Mouse (Mus musculus) embryonic facial prominence, embryonic 15.5 days (tissue): Measurements from ENCODE around the gene Smpdl3b. TPM values are rescaled to one million over a fixed set of nuclear protein-coding genes. Genes with fewer than 3 reads are reported as not detected.
A peak's percentile ranks its signal among the peaks of the same experiment; 100 is the strongest.
"Not testable (repeated sequence)": the region's sequence is repeated elsewhere in the genome, so short reads cannot be mapped to it uniquely, and the experiment has no call there.

ENCODE experiments used
- ATAC-seq: fragments of 200-750 bp; cut with Nextera tagmentation; 2 replicates; pipeline ENCODE4 v1.8.0; 2017; ENCODE audit warnings: low read depth, moderate TSS enrichment; ENCODE audit not compliant: insufficient number of reproducible peaks, low FRiP score, low TSS enrichment
- H3K27ac ChIP-seq: fragments of 300-500 bp; sonication (generic); replicated peaks from 2 replicates; pipeline ENCODE4 v1.5.1; 2015; ENCODE audit warnings: mild to moderate bottlenecking, inconsistent platforms
- H3K27me3 ChIP-seq: fragments of 300-500 bp; sonication (generic); 2 replicates; pipeline ENCODE4 v1.6.1; 2015; ENCODE audit warnings: inconsistent platforms
- H3K36me3 ChIP-seq: fragments of 300-500 bp; sonication (generic); 2 replicates; pipeline ENCODE4 v1.6.1; 2015; ENCODE audit warnings: mild to moderate bottlenecking, inconsistent platforms
- H3K4me1 ChIP-seq: fragments of 300-500 bp; sonication (generic); 2 replicates; pipeline ENCODE4 v1.6.1; 2015; ENCODE audit warnings: inconsistent platforms
- H3K4me2 ChIP-seq: fragments of 300-500 bp; sonication (generic); replicated peaks from 2 replicates; pipeline ENCODE4 v1.6.1; 2015; ENCODE audit warnings: mild to moderate bottlenecking, inconsistent platforms
- H3K4me3 ChIP-seq: fragments of 300-500 bp; sonication (generic); replicated peaks from 2 replicates; pipeline ENCODE4 v1.5.1; 2015; ENCODE audit warnings: mild to moderate bottlenecking, inconsistent platforms
- H3K9ac ChIP-seq: fragments of 300-500 bp; sonication (generic); 2 replicates; pipeline ENCODE4 v1.6.1; 2015; ENCODE audit warnings: inconsistent platforms
- H3K9me3 ChIP-seq: fragments of 300-500 bp; sonication (generic); replicated peaks from 2 replicates; pipeline ENCODE4 v1.6.1; 2016; ENCODE audit warnings: inconsistent platforms
- WGBS: fragments of 180-500 bp; shearing (Covaris S2); methylation state at CpG from one replicate; pipeline ENCODE4 v1.1.7; 2015; 5-methylcytosine and 5-hydroxymethylcytosine counted together
- polyA plus RNA-seq: library from polyadenylated mRNA; unstranded; fragments of >200 nt; fragmentation: Nextera tagmentation; extraction: Ambion mirVana; gene quantifications from 2 replicates; pipeline ENCODE4 v1.2.1, GENCODE M21; 2015

Gene Smpdl3b
- polyA plus RNA-seq, 1 experiment from 2014 or later = 6.6 TPM

DNA sequence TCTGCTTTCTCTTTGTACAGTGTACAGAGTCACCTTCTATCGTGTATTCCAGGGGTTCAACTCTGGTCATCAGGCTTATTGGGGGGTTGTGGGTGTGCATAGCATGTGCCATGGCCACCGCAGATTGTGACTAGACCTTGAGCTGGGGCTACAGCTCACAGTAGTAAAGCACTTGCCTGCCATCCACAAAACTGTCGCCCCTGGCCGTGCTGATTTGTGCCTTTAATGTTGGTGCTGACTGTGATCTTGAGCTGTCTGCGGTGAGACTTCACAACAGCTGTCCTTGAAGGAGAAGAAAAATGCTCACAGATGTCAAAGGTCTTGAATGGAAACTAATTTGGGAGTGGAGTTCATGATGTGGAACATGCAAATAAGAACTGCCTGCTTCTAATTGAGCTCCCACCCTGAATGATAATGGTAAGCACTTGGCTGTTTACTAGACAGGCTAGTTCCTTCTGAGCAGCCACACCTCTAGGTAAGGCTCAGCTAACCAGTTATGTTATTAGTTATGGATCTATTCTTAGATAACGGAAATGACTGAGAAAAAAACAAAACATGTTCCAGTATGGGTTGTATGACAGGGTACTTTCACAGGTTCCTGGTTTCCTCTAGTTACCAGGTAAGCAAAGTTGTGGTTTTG, 21.6 kb upstream of the Smpdl3b start:
- H3K36me3 ChIP-seq = peaks cover 59% of the 10 kb centered on the region
- H3K4me1 ChIP-seq = no peaks in the 10 kb centered on the region
- H3K4me3 ChIP-seq = no peak overlapping the region
- H3K27ac ChIP-seq = no peak overlapping the region
- ATAC-seq = no peak
- no peak overlapping the region for H3K4me2 ChIP-seq
- 90% methylated on average over 6 of the region's 6 CpGs for WGBS
- H3K9ac ChIP-seq = no peak overlapping the region
- H3K27me3 ChIP-seq = no peaks in the 10 kb centered on the region
- no peaks in the 10 kb centered on the region for H3K9me3 ChIP-seq

DNA sequence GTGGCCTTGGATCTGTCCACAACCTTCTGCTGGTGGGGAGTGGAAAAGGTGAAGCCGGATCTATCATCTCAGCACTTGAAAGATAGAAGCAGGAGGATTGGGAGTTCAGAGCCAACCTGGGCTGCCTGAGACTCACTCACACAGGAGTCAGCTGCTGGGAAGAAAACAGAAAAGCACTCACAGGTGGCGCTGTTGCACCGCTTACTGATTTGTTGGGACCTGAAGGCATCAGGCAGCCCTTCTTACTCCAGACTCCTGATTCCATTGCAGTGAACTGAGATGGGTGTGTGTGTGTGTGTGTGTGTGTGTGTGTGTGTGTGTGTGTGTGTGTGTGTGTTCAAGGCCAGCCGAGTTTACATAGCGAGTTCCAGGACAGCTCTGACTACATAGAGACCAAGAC, 19.7 kb upstream of the Smpdl3b start:
- no peak overlapping the region for H3K9ac ChIP-seq
- H3K4me2 ChIP-seq = no peak overlapping the region
- H3K36me3 ChIP-seq = peaks cover 76% of the 10 kb centered on the region
- no peak overlapping the region for H3K27ac ChIP-seq
- WGBS = 83% methylated on average over 5 of the region's 5 CpGs
- H3K4me3 ChIP-seq = no peak overlapping the region
- no peaks in the 10 kb centered on the region for H3K27me3 ChIP-seq
- H3K4me1 ChIP-seq = no peaks in the 10 kb centered on the region
- no peaks in the 10 kb centered on the region for H3K9me3 ChIP-seq
- no peak for ATAC-seq

DNA sequence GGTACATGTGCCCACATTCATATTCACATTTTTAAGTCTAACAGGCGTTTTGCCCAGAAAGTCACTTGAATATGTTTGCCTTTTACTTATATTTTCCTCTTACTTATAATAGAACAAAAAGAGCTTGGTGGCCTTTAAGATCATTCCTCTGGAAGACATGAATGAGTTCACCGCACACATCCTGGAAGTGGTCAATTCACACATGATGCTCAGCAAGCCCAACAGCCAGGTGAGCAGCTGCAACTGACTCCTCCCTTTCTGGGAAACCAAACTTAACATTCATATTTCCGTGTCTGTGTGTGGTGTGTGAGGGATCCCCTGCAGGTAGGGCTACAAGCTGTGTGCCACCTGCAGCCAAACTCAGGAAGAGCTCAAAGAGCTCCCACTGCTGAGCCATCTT, 17.9 kb upstream of the Smpdl3b start:
- no peak overlapping the region for H3K4me2 ChIP-seq
- no peak overlapping the region for H3K4me3 ChIP-seq
- H3K36me3 ChIP-seq = peaks cover 86% of the 10 kb centered on the region
- ATAC-seq = no peak
- H3K9me3 ChIP-seq = no peaks in the 10 kb centered on the region
- H3K9ac ChIP-seq = no peak overlapping the region
- H3K4me1 ChIP-seq = no peaks in the 10 kb centered on the region
- whole genome bisulfite sequencing = 77% methylated on average over 3 of the region's 3 CpGs
- H3K27ac ChIP-seq = no peak overlapping the region
- no peaks in the 10 kb centered on the region for H3K27me3 ChIP-seq

DNA sequence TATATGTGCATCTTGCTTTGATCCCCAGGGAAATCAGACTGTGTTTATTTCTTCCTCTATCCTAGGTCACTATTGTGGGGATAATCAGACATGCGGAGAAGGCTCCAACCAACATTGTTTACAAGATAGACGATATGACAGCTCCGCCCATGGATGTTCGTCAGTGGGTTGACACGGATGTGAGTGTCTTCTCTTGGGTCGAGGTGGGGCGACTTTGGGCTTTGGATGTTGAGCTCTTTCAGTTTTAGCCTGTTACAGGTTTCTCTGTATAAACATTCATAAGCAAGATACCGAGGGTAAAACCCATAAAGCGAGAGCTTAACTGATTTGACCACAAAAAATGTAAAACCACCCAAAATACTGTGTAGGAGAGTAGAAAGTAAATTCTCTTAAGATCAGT, 14.7 kb upstream of the Smpdl3b start:
- WGBS = 88% methylated on average over 9 of the region's 9 CpGs
- H3K4me3 ChIP-seq = no peak overlapping the region

DNA sequence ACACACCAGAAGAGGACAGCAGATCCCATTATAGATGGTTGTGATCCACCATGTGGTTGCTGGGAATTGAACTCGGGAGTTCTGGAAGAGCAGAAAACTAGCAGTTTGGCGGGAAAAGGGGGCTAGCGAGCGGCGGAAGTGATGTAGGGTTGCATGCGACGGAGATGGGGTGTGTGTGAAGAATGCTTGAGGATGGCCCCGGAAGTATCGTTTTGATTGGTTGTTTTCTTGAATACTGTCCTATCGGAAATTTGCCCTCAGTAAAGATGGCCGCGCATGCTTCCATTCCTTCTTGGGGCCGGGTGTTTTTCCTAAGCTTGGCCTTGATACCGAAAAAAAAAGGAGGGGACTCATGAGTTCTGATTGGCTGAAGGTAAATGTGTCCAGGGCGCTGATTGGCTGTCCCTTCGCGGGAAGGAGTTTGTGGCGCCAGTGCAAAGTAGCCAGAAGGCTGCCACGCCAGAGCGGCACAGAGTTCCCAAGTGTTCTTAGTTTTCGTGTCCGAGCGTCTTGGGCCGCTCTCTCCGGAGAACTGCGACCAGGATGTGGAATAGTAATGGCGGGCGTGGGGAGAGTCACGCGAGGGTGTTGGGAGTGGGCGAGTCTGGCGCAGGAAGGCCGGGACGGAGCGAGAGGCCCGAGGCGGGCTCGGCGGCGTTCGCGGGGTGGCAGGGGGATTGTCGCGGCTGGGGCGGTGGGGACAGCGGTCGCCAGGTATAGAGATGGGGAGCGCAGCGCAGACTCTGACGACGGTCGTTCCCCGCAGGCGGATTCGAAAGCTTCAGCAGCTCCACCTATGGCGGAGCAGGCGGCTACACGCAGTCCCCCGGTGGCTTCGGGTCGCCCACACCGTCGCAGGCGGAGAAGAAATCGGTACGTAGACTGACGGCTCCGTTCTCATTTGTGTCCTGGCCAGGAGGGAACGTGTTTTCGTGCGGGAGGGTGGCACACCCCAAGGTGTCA, 11.1 kb upstream of the Smpdl3b start, which contains the start of gene Rpa2:
Rpa2 (plus strand) TSS at position 419 of the 963 bp plus-strand sequence.
- Histone ChIP-seq H3K36me3 (peaks cover 24% of the 10 kb centered on the region), H3K9ac (peak within 1 kb of the TSS; percentile 81), H3K4me3 (peak within 1 kb of the TSS; percentile 87), H3K27me3 (no peaks in the 10 kb centered on the region), H3K9me3 (no peaks in the 10 kb centered on the region), H3K4me2 (peak within 1 kb of the TSS; percentile 73), H3K27ac (peak within 1 kb of the TSS; percentile 82; the same call in 1 of the 2 replicates), H3K4me1 (peaks cover 8% of the 10 kb centered on the region)
- peak; percentile 97 for ATAC-seq
- under 1% methylated on average over 71 of the region's 71 CpGs for WGBS

More for the DNA sequence above, 14.7 kb upstream of the Smpdl3b start:
- Histone ChIP-seq H3K4me1 (peaks cover 8% of the 10 kb centered on the region), H3K27me3 (no peaks in the 10 kb centered on the region), H3K4me2 (no peak overlapping the region), H3K27ac (no peak overlapping the region), H3K36me3 (peaks cover 58% of the 10 kb centered on the region), H3K9me3 (no peaks in the 10 kb centered on the region), H3K9ac (no peak overlapping the region)
- no peak for ATAC-seq

DNA sequence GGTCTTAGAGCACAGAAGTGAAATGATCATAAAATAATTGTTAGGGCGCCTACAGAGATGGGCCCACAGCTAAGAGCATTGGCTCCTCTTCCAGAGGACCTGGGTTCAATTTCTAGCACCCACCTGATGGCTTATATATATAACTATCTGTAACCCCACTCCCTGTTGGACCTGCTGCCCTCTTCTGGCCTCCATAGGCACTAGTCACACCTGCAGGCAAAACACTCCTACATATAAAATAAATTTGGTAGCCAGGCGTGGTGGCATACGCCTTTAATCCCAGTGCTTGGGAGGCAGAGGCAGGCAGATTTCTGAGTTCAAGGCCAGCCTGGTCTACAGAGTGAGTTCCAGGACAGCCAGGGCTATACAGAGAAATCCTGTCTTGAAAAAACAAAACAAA, 6.1 kb upstream of the Smpdl3b start:
- not testable (repeated sequence) for H3K36me3 ChIP-seq, H3K9me3 ChIP-seq, H3K27me3 ChIP-seq, H3K4me2 ChIP-seq, H3K27ac ChIP-seq, H3K4me3 ChIP-seq, H3K4me1 ChIP-seq, H3K9ac ChIP-seq, ATAC-seq
- 72% methylated on average over 3 of the region's 3 CpGs for WGBS

DNA sequence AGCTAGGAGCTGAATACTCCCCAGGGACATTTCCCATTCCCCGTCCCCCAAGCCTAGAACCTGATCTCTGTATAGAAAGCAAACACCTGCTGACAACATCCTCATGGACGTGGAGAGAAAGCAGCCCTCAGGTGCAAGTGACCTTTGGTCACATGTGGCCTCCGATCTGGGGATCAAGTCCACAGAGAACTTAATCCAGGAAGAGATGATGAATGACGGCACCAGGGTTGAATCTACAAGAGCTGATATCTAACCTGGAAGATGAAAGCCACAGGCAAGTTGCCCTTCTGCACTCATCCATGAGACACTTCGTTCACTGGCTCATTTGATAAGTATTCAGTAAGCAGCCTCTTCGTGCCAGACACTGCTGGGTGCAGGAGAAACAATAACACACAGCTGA, 5.5 kb upstream of the Smpdl3b start:
- Histone ChIP-seq H3K4me2 (no peak overlapping the region), H3K36me3 (no peaks in the 10 kb centered on the region), H3K9me3 (no peaks in the 10 kb centered on the region), H3K4me3 (no peak overlapping the region), H3K27me3 (peaks cover 5% of the 10 kb centered on the region; the same call in 1 of the 2 replicates), H3K9ac (no peak overlapping the region), H3K4me1 (no peaks in the 10 kb centered on the region), H3K27ac (no peak overlapping the region)
- 63% methylated on average over 6 of the region's 6 CpGs for WGBS
- no peak for ATAC-seq

DNA sequence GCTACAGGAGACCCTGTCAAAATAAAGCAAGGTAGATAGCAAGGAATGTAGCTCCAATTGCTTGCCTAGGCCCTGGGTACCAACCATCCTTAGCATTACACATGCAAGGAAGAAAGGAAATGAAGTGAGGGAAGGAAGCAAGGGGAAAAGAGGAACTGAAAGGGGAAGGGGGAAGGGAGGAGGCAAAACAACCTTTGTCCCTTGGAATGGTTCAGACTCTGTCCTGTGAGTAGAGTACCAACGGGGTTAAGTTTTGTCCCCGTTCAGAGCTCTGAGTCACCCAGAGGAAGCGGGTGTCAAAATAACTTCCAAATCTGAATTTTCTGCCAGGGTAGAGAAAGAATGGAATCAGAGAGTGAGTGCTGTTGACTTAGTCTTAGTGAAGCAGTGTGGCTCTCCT, 3.2 kb upstream of the Smpdl3b start:
- 58% methylated on average over 3 of the region's 3 CpGs for WGBS
- H3K27me3 ChIP-seq = peaks cover 9% of the 10 kb centered on the region; the same call in 1 of the 2 replicates
- H3K36me3 ChIP-seq = no peaks in the 10 kb centered on the region

DNA sequence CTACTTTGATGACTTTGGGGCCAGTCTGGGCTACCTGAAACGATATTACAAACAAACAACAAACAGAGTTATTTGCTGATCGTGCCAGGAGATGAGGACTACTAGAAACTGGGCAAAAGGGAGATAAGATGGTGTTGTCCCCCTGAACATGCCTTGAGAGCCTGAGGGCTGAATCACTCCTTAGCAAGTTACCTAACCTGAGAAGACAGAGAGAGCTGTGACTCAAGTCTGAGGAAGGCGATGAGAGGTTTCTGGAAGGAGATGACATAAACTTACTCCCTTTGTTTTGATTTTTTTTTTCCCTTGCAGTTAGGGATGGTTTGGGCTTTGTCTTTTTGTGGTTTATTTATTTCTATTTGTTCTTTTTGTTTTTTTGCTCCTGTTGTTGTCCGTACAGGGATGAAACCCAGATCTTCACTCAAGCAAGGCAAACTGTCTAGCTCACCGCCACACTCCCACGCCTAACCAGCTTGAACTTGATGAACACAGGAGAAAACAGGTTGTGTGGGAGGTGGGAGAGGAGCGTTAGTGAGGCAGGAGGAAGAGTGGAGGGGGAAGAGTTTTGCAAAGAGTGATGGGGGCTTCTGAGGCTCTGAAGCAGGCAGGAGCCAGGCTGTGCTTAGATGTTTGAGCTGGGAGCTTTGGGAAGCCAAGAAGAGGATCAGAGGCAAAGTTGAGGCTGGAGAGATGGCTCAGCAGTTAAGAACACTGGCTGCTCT, 740 bp upstream of the Smpdl3b start:
- Histone ChIP-seq H3K27ac (no peak overlapping the region), H3K4me3 (no peak overlapping the region), H3K27me3 (peaks cover 9% of the 10 kb centered on the region; the same call in 1 of the 2 replicates), H3K36me3 (no peaks in the 10 kb centered on the region), H3K9me3 (no peaks in the 10 kb centered on the region), H3K9ac (no peak overlapping the region), H3K4me2 (peak overlapping the region; percentile 92; the same call in 1 of the 2 replicates), H3K4me1 (peaks cover 11% of the 10 kb centered on the region; the same call in 1 of the 2 replicates)
- no peak for ATAC-seq
- WGBS = 77% methylated on average over 7 of the region's 7 CpGs

More for the DNA sequence above, 3.2 kb upstream of the Smpdl3b start:
- H3K4me3 ChIP-seq = no peak overlapping the region
- H3K4me2 ChIP-seq = no peak overlapping the region
- H3K9ac ChIP-seq = no peak overlapping the region
- H3K9me3 ChIP-seq = no peaks in the 10 kb centered on the region
- H3K4me1 ChIP-seq = peaks cover 11% of the 10 kb centered on the region; the same call in 1 of the 2 replicates
- ATAC-seq = no peak
- no peak overlapping the region for H3K27ac ChIP-seq

DNA sequence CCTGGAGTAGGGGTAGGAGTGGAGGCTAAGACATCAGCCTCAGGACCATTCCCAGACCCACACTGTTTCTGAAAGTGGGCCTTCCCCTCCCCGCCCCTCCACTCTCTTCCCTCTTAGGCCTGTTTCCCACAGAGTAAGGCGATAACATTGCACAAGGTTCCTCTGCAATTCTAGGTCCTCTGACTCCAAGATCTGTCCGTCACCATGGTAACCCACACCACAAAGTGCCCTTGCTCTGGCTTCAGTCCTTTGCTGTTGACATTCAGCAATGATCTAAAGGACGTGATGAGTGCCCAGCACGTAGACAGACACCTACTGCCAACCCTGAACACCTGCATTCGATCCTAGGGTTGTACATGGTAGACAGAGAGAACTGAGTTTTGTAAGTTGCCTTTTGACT, 4.1 kb downstream of the Smpdl3b start:
- Histone ChIP-seq H3K36me3 (no peaks in the 10 kb centered on the region), H3K4me1 (peaks cover 11% of the 10 kb centered on the region; the same call in 1 of the 2 replicates), H3K27me3 (peaks cover 6% of the 10 kb centered on the region; the same call in 1 of the 2 replicates), H3K9me3 (no peaks in the 10 kb centered on the region), H3K4me3 (no peak overlapping the region), H3K4me2 (no peak overlapping the region), H3K9ac (no peak overlapping the region), H3K27ac (no peak overlapping the region)
- 79% methylated on average over 6 of the region's 6 CpGs for WGBS
- ATAC-seq = no peak
